Mouse (Mus musculus) lung, embryonic 14.5 days (tissue): ENCODE measurements around the gene Tbce. TPM values are rescaled to one million over a fixed set of nuclear protein-coding genes. Genes with fewer than 3 reads are reported as not detected.

ENCODE experiments used
- ATAC-seq: fragments of 200-750 bp; cut with Nextera tagmentation; 2 replicates; pipeline ENCODE4 v1.8.0; 2017; ENCODE audit warnings: mild to moderate bottlenecking, moderate TSS enrichment, moderate library complexity; ENCODE audit not compliant: insufficient read depth
- DNase-seq: peaks from one replicate; pipeline ENCODE4 v3.0.0-alpha.2; 2015
- H3K27ac ChIP-seq: fragments of 300-500 bp; sonication (generic); 2 replicates; pipeline ENCODE4 v1.5.1; 2014; ENCODE audit warnings: low read depth, mild to moderate bottlenecking, moderate library complexity
- H3K27me3 ChIP-seq: fragments of 300-500 bp; sonication (generic); 2 replicates; pipeline ENCODE4 v1.6.1; 2014; ENCODE audit warnings: low read length, control low read depth; ENCODE audit not compliant: insufficient read depth
- H3K36me3 ChIP-seq: fragments of 300-500 bp; sonication (generic); 2 replicates; pipeline ENCODE4 v1.6.1; 2014; ENCODE audit warnings: control low read depth; ENCODE audit not compliant: insufficient read depth
- H3K4me1 ChIP-seq: fragments of 300-500 bp; sonication (generic); 2 replicates; pipeline ENCODE4 v1.6.1; 2014; ENCODE audit warnings: antibody characterized with exemption, control low read depth; ENCODE audit not compliant: insufficient read depth
- H3K4me2 ChIP-seq: fragments of 300-500 bp; sonication (generic); 2 replicates; pipeline ENCODE4 v1.6.1; 2014; ENCODE audit warnings: mild to moderate bottlenecking
- H3K4me3 ChIP-seq: fragments of 300-500 bp; sonication (generic); 2 replicates; pipeline ENCODE4 v1.5.1; 2014; ENCODE audit warnings: low read depth, low read length
- H3K9ac ChIP-seq: fragments of 300-500 bp; sonication (generic); 2 replicates; pipeline ENCODE4 v1.6.1; 2014
- H3K9me3 ChIP-seq: fragments of 300-500 bp; sonication (generic); 2 replicates; pipeline ENCODE4 v1.6.1; 2016; ENCODE audit warnings: low read depth, low read length, control low read depth
- CTCF ChIP-seq: IDR thresholded peaks from 2 replicates; pipeline ENCODE4 v1.5.1; 2016; ENCODE audit warnings: antibody characterized with exemption, low read depth
- WGBS: fragments of 180-500 bp; shearing (Covaris S2); extraction: QIAGEN DNeasy Blood & Tissue Kit; methylation state at CpG from one replicate; pipeline ENCODE4 v1.1.7; 2014; 5-methylcytosine and 5-hydroxymethylcytosine counted together
- polyA plus RNA-seq: library from polyadenylated mRNA; unstranded; fragments of >200 nt; fragmentation: Nextera tagmentation; extraction: Ambion mirVana; gene quantifications from 2 replicates; pipeline ENCODE4 v1.2.1, GENCODE M21; 2014

Tbce gene
- 51.9 and 54.7 TPM in 2 replicates for polyA plus RNA-seq

DNA sequence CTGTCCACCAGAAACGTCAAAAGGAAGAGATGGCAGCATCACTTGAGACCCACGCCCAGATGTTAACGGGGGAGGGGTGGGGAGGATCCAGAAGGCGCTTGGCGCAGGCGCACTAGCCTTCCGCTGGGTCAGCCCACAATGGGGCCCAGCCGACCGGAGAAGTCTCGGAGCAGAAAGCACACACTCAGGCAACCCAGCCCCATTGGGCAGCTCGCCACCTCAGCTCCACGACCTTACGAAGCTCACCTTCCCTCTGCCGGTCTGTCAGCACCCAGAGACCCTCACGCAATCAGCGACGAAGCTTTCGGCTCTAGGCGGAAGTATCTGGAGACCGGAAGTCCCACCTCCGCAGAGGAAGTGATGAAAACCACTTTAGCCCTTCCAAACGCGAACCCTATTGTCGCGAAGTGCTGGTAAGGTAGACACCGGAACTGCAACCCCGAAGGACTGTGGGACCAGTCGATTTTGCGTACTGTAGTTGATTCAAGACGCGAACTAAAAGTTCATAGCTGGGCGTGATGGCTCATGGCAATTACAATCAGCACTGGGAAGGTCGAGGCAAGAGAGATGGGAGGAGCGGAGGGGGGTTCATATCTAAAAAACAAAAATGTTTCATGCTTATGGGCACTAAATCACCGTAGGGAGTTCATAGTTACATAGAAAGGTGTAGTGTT lies at the start of gene Tbce:
Gene Tbce, minus strand, starts transcription at position 347 of the 674 bp plus-strand sequence.
- Histone ChIP-seq H3K4me2 (peak within 1 kb of the TSS; percentile 88), H3K9ac (peak within 1 kb of the TSS; percentile 86), H3K4me1 (no peaks in the 10 kb centered on the region; the same call in 1 of the 2 replicates), H3K36me3 (no peaks in the 10 kb centered on the region), H3K4me3 (peak within 1 kb of the TSS; percentile 64), H3K27ac (peak within 1 kb of the TSS; percentile 97), H3K9me3 (no peaks in the 10 kb centered on the region), H3K27me3 (no peaks in the 10 kb centered on the region)
- TF ChIP-seq CTCF: no peak
- ATAC-seq: peak; percentile 97
- WGBS: under 1% methylated on average over 35 of the region's 35 CpGs
- DNase-seq: peak; percentile 93

DNA sequence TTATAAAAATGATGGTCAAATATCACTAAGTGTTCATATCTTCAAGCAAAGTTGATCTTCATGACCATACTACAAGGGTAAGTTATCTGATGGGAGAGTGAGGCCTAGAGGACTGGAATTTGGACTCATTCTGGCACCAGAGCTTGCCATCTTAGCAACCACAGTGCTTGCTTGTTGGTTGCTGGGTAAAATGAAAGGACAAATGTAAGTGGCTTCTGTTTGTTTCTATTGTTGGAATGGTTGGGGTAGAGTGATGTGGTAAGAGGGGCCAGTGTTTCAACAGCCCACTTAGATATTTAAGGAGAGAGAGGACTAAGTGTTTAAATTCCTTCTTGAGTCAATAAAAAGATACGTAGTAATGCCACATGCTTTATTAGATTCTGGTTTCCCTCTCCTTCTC lies 49.2 kb upstream of the Tbce start:
- no peak overlapping the region for H3K27ac ChIP-seq
- WGBS: 65% methylated on average over 1 of the region's 1 CpGs
- H3K27me3 ChIP-seq: no peaks in the 10 kb centered on the region
- no peaks in the 10 kb centered on the region for H3K36me3 ChIP-seq
- H3K4me2 ChIP-seq: no peak overlapping the region
- no peaks in the 10 kb centered on the region for H3K4me1 ChIP-seq
- TF ChIP-seq CTCF: no peak
- DNase-seq (peak; percentile 27), ATAC-seq (peak; percentile 77)
- H3K9ac ChIP-seq: no peak overlapping the region
- H3K9me3 ChIP-seq: no peaks in the 10 kb centered on the region
- no peak overlapping the region for H3K4me3 ChIP-seq

DNA sequence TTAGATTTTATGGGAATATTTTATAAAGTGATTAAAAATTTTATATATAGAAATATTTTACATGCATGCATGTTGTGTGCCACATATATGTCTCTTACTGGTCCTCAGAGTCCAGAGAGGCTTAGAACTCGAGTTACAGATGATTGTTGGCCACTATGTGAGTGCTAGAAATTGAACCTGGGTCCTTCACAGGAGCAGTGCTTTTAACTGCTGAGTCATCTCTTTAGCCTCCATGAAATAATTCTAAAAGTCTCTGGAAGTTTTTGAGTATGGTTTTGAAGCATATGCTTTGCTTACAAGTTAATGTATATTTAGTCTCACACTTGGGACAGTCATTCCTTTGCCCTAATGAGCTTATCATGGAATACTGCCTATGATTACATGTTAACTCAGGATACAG lies 35.9 kb upstream of the Tbce start:
- H3K36me3 ChIP-seq: no peaks in the 10 kb centered on the region
- H3K27me3 ChIP-seq: no peaks in the 10 kb centered on the region
- no peaks in the 10 kb centered on the region for H3K9me3 ChIP-seq
- TF ChIP-seq CTCF: no peak
- no peak overlapping the region for H3K27ac ChIP-seq
- no peak overlapping the region for H3K9ac ChIP-seq
- 76% methylated on average over 1 of the region's 1 CpGs for WGBS
- no peaks in the 10 kb centered on the region for H3K4me1 ChIP-seq
- ATAC-seq (no peak), DNase-seq (no peak)
- no peak overlapping the region for H3K4me3 ChIP-seq
- H3K4me2 ChIP-seq: no peak overlapping the region

GRCm38 (mm10) chr13:14074371-14074770 lies 34.9 kb upstream of the Tbce start:
- 96% methylated on average over 1 of the region's 1 CpGs for WGBS
- H3K36me3 ChIP-seq: no peaks in the 10 kb centered on the region
- no peaks in the 10 kb centered on the region for H3K27me3 ChIP-seq
- no peak for TF ChIP-seq CTCF
- H3K27ac ChIP-seq: no peak overlapping the region
- H3K4me3 ChIP-seq: no peak overlapping the region
- ATAC-seq (no peak), DNase-seq (no peak)
- no peak overlapping the region for H3K4me2 ChIP-seq
- H3K4me1 ChIP-seq: no peaks in the 10 kb centered on the region
- H3K9ac ChIP-seq: no peak overlapping the region
- no peaks in the 10 kb centered on the region for H3K9me3 ChIP-seq

DNA sequence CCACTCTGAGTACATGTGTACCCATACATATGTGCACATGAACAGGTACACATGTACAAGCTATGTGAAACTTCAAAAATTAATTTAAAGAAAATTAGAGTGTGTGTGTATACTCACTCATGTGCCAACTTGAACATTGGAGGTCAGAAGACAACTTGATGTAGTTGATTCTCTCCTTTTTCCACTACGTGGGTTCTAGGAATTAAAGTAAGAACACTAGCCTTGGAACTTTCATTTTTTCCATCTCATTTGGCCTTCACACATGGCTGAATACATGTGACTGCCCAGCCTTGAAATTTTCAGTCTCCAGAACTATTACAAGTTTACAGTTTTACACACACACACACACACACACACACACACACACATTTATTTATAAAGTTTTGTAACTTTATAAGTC lies 29.9 kb upstream of the Tbce start:
- Histone ChIP-seq H3K4me2 (no peak overlapping the region), H3K36me3 (peaks cover 14% of the 10 kb centered on the region; the same call in 1 of the 2 replicates), H3K4me1 (no peaks in the 10 kb centered on the region), H3K27ac (no peak overlapping the region), H3K4me3 (no peak overlapping the region), H3K27me3 (no peaks in the 10 kb centered on the region), H3K9ac (no peak overlapping the region), H3K9me3 (no peaks in the 10 kb centered on the region)
- no peak for TF ChIP-seq CTCF
- 91% methylated on average over 1 of the region's 1 CpGs for WGBS
- no peak for DNase-seq
- ATAC-seq: no peak

- Histone ChIP-seq H3K4me2 (no peak overlapping the region), H3K9ac (no peak overlapping the region), H3K36me3 (peaks cover 14% of the 10 kb centered on the region; the same call in 1 of the 2 replicates), H3K4me1 (no peaks in the 10 kb centered on the region), H3K4me3 (no peak overlapping the region), H3K27me3 (no peaks in the 10 kb centered on the region), H3K27ac (no peak overlapping the region), H3K9me3 (no peaks in the 10 kb centered on the region)
- no peak for TF ChIP-seq CTCF
- DNase-seq (no peak), ATAC-seq (no peak)
These were observed 28.6 kb upstream of the Tbce start for GRCm38 (mm10) chr13:14068035-14068434.

DNA sequence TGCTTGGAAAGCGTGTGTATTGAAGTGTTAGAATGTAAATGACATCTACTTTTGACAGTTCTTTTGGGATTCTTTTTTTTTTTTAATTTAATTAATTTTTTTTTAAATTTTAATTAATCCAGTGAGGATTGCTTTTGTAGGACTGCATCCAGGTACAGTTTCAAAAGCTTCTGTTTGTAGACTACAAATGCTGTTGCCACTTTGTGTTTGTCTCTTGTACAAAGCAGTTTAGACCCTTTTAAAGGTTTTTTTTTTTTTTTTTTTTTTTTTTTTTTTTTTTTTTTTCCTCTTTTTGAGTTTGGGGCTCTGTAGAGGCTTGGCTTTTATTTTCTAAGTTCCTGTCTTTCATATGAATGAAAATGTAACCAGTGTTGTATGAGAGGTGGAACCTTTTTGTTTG lies 26.3 kb upstream of the Tbce start:
- Histone ChIP-seq H3K4me2 (no peak overlapping the region), H3K4me1 (no peaks in the 10 kb centered on the region; the same call in 1 of the 2 replicates), H3K9ac (no peak overlapping the region), H3K9me3 (no peaks in the 10 kb centered on the region), H3K4me3 (no peak overlapping the region), H3K36me3 (peaks cover 14% of the 10 kb centered on the region; the same call in 1 of the 2 replicates), H3K27me3 (no peaks in the 10 kb centered on the region), H3K27ac (no peak overlapping the region)
- no peak for DNase-seq
- 50% methylated on average over 1 of the region's 1 CpGs for WGBS
- ATAC-seq: no peak
- no peak for TF ChIP-seq CTCF
